Mouse (Mus musculus): ENCODE measurements around the gene Kctd17.

Gene Kctd17

DNA sequence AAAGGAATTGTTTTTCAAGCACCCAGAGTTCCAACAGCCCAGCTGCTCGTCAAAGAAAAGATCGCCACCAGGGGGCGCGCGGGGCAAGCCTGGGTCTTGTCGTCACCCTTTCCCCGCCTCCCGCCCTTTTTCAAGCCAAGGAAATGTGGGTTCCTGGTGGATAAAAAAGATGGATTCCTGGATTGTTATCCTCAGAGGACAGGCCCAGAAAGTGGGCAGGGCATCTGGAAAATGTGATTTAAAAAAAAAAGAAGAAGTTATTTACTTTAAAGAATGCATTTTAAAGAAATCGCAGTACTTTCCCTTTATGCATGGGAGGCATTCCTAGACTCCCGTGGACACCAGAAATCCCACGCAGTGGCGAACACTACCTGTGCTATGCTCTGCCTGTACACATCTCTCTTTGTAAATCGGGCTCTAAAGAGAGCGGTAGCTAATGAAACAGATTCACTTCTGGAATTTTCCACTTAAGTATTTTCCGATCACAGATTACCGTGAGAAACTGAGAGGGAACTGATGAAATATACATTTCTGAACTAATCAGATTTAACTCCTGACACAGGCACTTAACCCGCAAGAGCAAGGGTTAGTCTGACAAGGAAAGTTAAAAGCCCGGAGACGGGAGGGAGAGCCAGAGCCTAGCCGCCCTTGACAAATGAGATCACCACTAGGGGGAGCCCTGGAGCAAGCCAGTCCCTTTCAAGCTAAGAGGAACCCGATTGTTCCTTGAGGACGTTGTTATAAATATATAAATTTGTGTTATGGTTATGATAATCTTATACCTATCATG is 19.6 kb downstream of the Kctd17 start:
- DNase-seq (ENCODE audit: low read depth) = peak; percentile 92

- no peak for DNase-seq (ENCODE audit: low read depth)
Measured at GRCm38 (mm10) chr15:78449131-78449530, 20.8 kb downstream of the Kctd17 start.

GRCm38 (mm10) chr15:78449694-78450418 is 21.5 kb downstream of the Kctd17 start:
- peak; percentile 80 for DNase-seq (ENCODE audit: low read depth)

- no peak for DNase-seq (ENCODE audit: low read depth)
Measured at GRCm38 (mm10) chr15:78450419-78450768, 22.0 kb downstream of the Kctd17 start.

GRCm38 (mm10) chr15:78451201-78451600 is 22.8 kb downstream of the Kctd17 start:
- DNase-seq (ENCODE audit: low read depth) = no peak

- DNase-seq (ENCODE audit: low read depth) = no peak
Measured at GRCm38 (mm10) chr15:78452929-78453328, 24.6 kb downstream of the Kctd17 start.

- no peak for DNase-seq (ENCODE audit: low read depth)
Measured at GRCm38 (mm10) chr15:78455168-78455567, 26.8 kb downstream of the Kctd17 start.

DNA sequence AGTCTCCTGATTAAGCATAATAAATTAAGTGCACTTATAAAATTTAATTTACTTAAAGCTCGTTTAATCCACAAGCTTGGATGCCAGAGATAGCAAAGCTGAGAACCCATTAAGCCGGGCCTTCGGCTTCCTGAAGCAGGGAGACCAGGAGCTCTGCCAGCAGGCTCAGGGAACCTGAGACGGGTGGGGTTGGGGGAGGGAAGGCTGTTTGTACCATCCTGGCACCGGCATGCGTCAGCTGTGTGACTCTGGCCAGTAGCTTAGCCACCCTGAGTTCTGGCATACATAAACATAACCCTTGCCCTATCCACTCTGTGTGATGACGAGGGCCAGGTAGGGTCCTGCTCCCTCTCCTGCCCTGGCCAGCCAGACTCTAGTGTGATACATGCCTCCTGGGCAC is 27.7 kb downstream of the Kctd17 start:
- no peak for DNase-seq (ENCODE audit: low read depth)

DNA sequence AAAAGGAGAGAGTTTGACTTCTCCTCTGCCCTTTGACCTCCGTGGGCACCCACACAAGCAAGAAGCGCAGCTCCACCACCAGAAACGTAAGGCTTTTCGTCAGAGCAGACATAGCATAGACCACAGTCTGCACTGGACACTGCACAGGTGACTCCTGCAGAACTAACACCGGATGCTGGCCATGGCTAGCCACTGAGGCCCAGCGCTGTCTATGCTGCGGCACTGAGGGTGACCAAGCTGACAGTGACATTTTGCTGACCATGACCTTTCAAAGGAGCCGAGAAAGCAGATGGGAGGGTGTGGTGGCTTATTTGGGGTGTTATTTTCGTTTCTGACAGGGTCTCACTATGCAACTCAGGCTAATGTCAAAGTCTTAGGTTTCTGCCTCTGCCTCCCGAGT is 28.8 kb downstream of the Kctd17 start:
- DNase-seq (ENCODE audit: low read depth) = no peak

DNA sequence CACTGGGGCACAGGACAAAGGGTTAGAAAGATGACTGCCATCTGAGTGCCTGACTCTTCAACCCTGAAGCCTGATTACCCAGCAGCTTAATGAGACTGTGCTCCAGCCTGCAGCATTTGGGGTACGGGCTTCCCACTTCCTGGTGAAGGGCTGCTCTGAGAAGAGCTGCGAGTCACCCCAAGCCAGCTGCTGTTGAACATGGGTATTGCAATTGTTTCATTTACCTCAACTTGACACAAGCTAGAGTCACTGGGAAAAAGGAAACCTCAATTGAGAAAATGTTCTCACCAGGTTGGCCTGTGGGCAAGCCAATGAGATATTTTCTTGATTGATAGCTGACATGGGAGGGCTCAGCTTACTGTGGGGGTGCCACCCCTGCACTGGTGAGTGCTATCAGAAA is 34.6 kb downstream of the Kctd17 start:
- DNase-seq (ENCODE audit: low read depth) = no peak

- DNase-seq (ENCODE audit: low read depth) = no peak
Measured at GRCm38 (mm10) chr15:78466809-78467208, 38.4 kb downstream of the Kctd17 start.

DNA sequence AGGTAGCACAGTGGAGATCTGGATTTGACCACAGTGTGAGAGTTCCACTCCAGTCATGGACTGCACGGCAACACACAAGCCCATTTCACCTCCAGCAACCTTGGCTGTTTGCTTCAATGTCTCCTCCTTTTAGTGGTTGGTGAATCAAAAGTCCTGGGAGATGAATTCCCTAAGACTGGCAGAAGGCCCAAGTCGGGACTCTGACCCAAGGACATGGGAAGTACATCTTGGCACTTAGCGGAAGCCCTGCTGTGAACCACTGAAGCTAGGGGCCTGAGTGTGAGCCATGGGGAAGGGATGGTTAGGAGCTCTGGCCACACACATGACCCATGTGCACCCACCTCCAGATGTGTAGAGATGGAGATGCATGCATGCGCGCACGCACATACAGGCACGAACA is 39.2 kb downstream of the Kctd17 start:
- no peak for DNase-seq (ENCODE audit: low read depth)

DNA sequence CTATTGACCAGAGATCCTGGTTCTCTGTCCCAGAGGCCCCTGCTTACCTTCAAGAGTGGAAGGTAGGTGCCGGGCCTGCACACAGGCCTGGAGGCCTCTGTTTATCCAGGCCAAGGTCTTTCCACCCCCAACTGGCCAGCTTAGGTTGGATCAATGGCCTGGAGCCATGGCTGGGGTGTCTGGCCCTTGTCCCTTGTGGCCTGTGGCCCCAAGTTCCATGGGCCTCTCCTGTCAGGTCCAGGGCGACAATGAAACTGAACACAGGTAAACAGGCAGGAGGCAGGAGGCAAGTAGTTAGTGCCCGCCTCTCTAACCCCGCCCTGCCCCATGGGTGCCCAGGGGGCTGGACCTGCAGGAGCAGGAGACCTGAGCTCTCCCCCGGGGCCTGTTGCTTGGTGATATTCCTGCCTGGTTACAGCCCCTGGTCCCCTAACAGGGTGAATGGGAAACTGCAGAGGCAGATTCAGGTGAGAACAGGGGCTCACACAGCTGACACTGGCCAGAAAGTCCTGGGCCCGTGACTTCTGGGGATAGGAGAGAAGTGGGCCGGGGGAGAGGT is 40.1 kb downstream of the Kctd17 start, which contains the start of gene Tmprss6:
Tmprss6 (minus strand) TSS at position 256 of the 559 bp plus-strand sequence.
- no peak for DNase-seq (ENCODE audit: low read depth)

GRCm38 (mm10) chr15:78470495-78471276 is 42.3 kb downstream of the Kctd17 start:
- no peak for DNase-seq (ENCODE audit: low read depth)

DNA sequence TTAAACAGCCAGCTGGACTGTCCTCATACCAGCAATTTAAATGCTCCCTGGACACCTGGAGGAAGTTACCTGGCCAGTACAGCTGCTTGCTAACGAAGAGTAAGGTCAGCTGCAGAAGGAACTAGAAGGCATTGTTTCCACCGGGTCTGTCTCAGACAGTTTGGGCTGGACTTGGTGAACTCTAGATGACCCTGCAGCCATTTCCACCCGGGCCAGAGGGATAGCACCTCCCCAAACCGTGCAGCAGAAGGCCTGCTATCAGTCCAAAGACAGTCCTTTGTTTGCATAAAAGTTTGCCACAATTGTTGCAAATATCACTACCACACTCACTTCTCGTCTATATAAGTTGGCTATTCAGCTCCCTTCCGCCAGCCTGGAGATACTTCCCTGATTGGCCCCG is 43.5 kb downstream of the Kctd17 start:
- DNase-seq (ENCODE audit: low read depth) = no peak

- no peak for DNase-seq (ENCODE audit: low read depth)
Measured at GRCm38 (mm10) chr15:78473442-78473841, 45.1 kb downstream of the Kctd17 start.

DNA sequence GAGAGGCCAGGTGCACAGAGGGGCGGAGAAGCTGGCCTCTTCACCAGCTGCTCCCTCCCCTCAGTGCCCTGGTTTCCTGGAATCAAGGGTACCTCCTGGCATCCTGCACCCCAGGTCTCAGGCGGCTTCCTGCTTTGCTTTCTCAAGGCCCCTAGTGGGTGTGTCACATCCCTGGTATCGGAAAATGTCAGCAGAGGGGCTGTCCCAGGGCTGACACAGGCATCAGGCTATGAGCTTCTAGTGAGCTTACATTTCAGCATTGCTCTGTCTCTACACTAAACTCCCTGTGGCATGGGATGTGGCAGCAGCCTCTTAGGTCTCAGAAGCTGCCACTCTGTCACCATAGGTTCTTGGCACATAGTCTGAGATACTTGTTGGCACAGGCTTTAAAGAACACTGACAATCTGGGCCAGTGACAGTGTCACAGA is 47.3 kb downstream of the Kctd17 start:
- DNase-seq (ENCODE audit: low read depth) = no peak

DNA sequence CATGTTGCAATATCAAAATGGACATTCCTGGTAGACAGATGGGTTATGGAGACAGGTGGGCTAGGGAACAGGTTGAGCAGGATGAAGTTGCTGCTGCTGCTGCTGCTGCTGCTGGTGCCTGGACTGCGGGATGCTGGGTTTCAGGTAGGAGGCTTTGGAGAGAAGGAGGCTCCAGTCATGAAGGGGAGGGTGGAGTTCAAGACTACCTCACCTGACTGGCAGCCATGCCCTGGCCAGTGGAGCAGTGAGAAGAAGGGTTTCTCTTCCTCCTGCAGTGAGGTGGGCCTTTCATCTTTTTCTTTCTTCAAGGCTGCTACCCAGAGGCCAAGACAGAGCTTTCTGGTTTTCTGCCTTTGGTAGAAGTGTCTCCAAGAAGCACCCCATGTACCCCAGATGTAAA is 48.5 kb downstream of the Kctd17 start:
- no peak for DNase-seq (ENCODE audit: low read depth)

GRCm38 (mm10) chr15:78478073-78478472 is 49.7 kb downstream of the Kctd17 start:
- no peak for DNase-seq (ENCODE audit: low read depth)

DNA sequence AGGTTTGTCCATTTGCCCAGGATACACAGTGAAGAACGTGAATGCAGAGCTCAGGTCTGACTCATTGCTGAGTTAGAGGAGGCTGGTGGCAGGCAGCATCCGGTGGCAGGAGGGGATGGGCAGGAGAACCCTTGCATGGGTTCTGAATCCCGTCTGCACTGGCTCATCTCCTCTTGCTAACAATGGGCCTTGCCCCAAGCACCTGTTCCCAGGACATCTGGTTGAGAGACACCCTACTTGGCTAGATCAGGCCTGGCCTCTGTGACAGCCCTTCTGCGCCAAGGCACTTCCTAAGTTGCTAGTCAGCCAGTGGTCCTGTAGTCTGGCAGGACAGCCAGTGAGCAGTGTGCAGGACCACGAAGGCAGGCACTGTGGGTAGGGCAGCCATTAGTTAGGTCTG is 51.1 kb downstream of the Kctd17 start:
- DNase-seq (ENCODE audit: low read depth) = no peak

DNA sequence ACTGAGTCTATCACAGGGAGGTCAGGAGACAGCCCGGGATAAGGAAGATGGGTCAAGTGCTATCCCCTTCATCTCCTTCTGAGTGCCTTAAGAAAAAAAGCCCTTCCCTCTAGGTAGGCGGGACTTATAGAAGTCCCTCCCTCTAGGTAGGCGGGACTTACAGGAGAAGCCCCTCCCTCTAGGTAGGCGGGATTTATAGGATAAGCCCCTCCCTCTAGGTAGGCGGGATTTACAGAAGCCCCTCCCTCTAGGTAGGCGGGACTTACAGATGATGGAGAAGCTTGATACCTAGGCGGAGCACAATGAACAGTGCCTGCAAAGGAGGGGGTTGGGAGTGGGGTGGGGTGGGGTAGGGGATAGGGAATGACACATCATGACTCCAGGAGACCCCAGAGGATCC is 51.7 kb downstream of the Kctd17 start:
- DNase-seq (ENCODE audit: low read depth) = no peak

DNA sequence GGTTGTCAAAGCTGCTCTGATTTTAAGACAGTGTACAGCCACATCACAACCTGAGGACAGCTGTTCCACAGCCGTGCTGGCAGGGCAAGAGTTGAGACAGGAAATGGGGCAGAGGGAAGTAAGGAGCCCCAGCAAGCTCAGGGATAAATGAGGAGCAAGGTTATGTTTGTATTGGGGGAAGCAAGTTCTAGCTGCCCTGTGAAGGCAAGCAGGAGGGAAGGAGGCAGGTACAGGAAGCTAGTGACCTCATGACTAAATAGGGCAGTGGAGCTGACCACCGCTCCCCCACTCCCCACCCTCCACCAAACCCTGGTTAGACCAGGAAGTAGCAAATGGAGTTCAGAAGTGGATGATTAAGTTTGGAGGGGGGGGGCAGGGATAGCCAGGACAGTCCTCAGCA is 52.6 kb downstream of the Kctd17 start:
- DNase-seq (ENCODE audit: low read depth) = no peak

All from c-Kit-positive CD71-negative TER-119-negative erythroid progenitor cells, embryonic 14.5 days (primary cell).